Mouse (Mus musculus) lung, adult 2 months (tissue): ENCODE measurements around the gene Ttll5. TPM values are rescaled to one million over a fixed set of nuclear protein-coding genes. Genes with fewer than 3 reads are reported as not detected.

ENCODE experiments used
- DNase-seq: peaks from one replicate; pipeline ENCODE4 v3.0.0; 2022
- H3K4me1 ChIP-seq: fragments of 200-500 bp; 2 replicates; pipeline ENCODE4 v1.6.1; 2011; ENCODE audit warnings: low read length; ENCODE audit not compliant: control insufficient read depth, insufficient read depth
- H3K4me3 ChIP-seq: fragments of 200-500 bp; replicated peaks from 2 replicates; pipeline ENCODE3; 2011; ENCODE audit warnings: low read depth, mild to moderate bottlenecking, control low read depth, low read length; ENCODE audit errors: extremely low read depth
- CTCF ChIP-seq: fragments of 200-500 bp; IDR thresholded peaks from 2 replicates; pipeline ENCODE4 v1.5.1; 2011; ENCODE audit warnings: mild to moderate bottlenecking, low read length, control low read depth; ENCODE audit not compliant: insufficient read depth
- POLR2A ChIP-seq: fragments of 200-500 bp; IDR thresholded peaks from 2 replicates; pipeline ENCODE4 v1.6.1; 2011; ENCODE audit warnings: low read depth, mild to moderate bottlenecking, control low read depth, low read length, borderline replicate concordance; ENCODE audit errors: extremely low read depth
- WGBS: fragments of 180-500 bp; shearing (Covaris S2); methylation state at CpG from one replicate; pipeline ENCODE4 v1.1.7; 2018; 5-methylcytosine and 5-hydroxymethylcytosine counted together
- polyA plus RNA-seq: library from polyadenylated mRNA; depleted of rRNA; stranded (reverse); fragments of >200 nt; gene quantifications from 2 replicates; pipeline ENCODE4 v1.2.3, GENCODE M21; 2012

Gene Ttll5
- polyA plus RNA-seq, 1 experiment, result 11.7 TPM

DNA sequence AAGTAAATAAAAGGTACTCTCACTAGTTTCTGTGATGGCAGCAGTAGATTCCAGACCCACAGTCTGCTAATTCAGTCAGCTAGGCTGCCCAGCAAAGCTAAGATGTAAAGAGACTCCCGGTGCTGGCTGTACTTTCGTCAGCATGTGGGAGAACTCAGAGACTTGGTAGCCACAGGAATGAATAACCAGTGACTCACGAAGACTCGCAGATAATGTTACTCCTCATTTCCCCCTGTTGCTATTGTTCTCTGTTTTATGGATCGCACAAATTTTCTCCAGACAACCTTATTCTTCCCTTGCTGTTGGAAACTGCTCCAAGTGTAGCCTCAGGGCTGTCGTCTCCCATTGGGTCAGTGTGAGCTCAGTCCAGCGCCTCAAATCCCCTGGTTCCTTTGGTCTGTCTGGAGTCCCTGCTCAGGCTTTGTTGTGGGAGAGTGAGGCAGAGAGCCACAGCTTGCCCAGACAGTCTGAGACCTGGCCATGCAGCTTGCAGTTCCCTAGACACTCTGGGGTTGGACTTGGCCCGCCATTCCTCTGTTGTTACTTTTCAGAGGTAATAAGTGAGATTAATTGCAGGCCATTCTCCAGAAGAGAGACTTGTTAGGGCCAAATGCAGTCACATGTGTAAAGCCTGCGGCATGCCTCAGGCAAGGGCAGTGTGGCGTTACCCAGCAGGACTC lies 135.5 kb downstream of the Ttll5 start:
- DNase-seq, result peak; percentile 18
- Histone ChIP-seq H3K4me3 (no peak overlapping the region), H3K4me1 (peaks cover 16% of the 10 kb centered on the region)
- 73% methylated on average over 10 of the region's 10 CpGs for WGBS
- no peak for TF ChIP-seq CTCF
- no peak for TF ChIP-seq POLR2A

GRCm38 (mm10) chr12:85960699-85961098 lies 136.2 kb downstream of the Ttll5 start:
- TF ChIP-seq CTCF (no peak), POLR2A (no peak)

DNA sequence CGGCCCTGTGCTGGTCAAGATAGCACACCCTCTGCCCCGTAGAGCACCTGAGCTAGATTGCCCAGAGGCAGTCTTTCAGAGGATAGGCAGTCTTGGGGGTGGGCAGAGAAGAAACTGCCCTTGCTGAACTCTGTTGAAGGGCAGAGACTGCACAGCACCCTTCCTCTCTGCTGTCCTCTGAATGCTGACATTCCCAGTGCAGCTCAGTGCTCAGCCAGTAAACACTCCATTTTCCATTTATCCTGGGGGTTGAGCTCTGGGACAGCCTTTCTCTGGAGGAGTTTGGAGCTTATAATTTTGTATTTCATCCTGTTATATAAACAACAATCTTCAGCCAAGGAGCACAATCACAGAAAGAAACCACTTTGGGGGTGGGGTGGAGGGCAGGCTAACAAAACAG lies 138.7 kb downstream of the Ttll5 start:
- 58% methylated on average over 2 of the region's 2 CpGs for WGBS

More at GRCm38 (mm10) chr12:85960699-85961098, 136.2 kb downstream of the Ttll5 start:
- Histone ChIP-seq H3K4me1 (peaks cover 16% of the 10 kb centered on the region), H3K4me3 (no peak overlapping the region)
- no peak for DNase-seq
- WGBS, result 76% methylated on average over 4 of the region's 4 CpGs

DNA sequence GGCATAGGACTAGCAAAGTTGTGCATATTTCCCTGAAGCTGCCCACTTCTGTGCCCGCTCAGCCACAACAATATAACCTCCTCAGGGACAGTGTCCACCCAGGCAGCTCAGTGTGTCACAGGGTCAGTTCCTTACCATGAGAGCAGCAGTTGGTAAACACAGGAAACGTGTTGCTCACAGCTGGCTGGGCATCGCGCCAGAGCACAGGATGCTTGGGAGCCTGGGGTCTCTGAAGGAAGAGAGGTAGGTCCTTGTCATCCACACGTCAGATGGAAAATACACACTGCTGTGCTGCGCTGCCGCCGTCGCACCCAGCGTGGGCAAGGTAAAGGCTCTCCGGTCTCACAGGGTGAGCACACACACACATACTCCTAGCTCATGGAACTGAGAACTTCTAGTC lies 139.2 kb downstream of the Ttll5 start:
- WGBS, result 45% methylated on average over 11 of the region's 11 CpGs
- no peak overlapping the region for H3K4me3 ChIP-seq
- DNase-seq, result no peak
- peaks cover 11% of the 10 kb centered on the region for H3K4me1 ChIP-seq
- TF ChIP-seq CTCF (no peak), POLR2A (no peak)

More for the DNA sequence above, 138.7 kb downstream of the Ttll5 start:
- no peak for TF ChIP-seq CTCF
- no peak for TF ChIP-seq POLR2A
- Histone ChIP-seq H3K4me3 (no peak overlapping the region), H3K4me1 (peaks cover 14% of the 10 kb centered on the region)
- DNase-seq, result no peak

DNA sequence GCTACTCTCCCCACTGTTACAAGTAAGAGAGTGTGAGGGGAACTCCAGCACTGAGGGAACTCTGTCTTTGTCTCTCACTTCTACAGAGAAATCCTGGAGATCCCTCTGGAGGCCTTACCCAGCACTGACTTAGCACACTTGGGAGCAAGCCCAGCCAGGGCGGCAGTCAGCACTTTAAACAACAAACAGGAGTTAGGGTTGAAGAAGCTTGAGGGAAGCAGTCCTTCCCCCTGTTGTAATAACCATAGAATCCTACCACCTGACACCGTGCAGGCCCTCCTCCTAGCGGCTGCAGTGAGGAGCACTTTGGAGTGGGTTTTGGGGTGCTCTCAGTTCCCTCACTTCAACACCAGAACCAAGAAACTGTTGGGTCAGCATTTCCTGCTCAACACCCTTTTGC lies 140.0 kb downstream of the Ttll5 start:
- no peak for DNase-seq
- Histone ChIP-seq H3K4me1 (peaks cover 9% of the 10 kb centered on the region), H3K4me3 (no peak overlapping the region)
- 59% methylated on average over 3 of the region's 3 CpGs for WGBS
- TF ChIP-seq CTCF, result no peak

DNA sequence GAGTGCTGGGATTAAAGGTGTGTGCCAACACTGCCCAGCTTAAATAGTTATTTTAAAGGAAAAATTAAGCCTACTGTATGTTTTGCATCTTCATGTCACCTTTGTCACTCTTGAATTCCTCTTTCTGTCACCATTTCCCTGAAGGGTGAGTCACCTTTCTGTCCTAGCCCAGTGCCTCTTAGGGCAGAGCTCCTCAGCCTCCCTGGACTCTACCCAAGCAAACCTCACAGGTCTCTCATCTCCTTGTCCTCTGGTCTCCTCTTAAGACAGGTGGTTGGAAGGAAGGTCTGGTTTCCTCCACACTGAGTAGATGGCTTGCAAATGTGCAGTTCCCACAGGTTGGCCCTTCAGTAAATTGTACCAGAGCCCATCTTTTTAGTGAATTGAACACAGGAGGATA lies 143.4 kb downstream of the Ttll5 start:
- DNase-seq, result no peak
- TF ChIP-seq POLR2A, result no peak
- TF ChIP-seq CTCF, result no peak
- H3K4me3 ChIP-seq, result no peak overlapping the region
- H3K4me1 ChIP-seq, result peaks cover 16% of the 10 kb centered on the region

GRCm38 (mm10) chr12:85968409-85968808 lies 143.9 kb downstream of the Ttll5 start:
- H3K4me3 ChIP-seq, result no peak overlapping the region
- H3K4me1 ChIP-seq, result peaks cover 15% of the 10 kb centered on the region
- 81% methylated on average over 4 of the region's 4 CpGs for WGBS
- no peak for TF ChIP-seq CTCF
- no peak for TF ChIP-seq POLR2A
- DNase-seq, result no peak

DNA sequence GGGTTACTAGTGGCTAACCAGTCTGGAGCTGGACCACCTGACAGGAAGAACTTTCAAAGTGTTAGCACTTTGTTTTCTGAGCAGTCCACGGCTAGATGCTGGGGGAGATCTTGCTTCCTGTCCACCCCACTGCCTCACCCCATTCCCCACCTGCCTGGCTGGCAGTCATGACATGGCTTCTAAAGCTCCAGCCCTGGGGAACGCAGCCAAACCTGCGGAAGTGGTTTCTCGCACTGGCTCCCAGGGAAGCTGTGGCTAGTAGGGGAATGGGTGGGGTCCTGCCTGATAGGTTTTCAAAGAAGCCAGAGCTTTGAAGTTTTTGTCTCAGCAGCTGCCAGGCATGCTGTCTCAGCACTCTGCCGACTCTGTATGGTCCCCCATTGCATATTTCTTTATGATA lies 145.1 kb downstream of the Ttll5 start:
- TF ChIP-seq POLR2A (no peak), CTCF (no peak)
- DNase-seq, result no peak
- Histone ChIP-seq H3K4me3 (no peak overlapping the region), H3K4me1 (peaks cover 19% of the 10 kb centered on the region)
- WGBS, result 31% methylated on average over 5 of the region's 5 CpGs

DNA sequence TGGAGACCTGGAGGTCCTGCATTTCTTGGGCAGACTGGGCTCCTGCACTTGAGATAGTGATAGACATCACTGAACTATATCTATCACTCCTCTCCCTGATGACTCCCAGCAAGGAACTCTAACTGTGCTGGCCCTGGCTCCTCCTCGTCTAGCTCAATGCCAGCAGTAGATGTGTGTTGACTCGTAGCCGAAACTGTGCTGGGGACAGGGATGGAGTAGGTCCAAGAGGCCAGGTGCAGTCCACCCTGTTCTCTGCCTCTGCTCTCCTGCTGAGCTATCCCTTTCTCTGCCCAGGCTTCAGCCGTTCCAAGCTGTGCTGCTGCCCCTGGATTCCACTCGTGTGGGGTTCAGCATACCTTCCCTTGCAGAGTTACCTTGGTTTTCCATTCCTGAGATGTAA lies 145.7 kb downstream of the Ttll5 start:
- TF ChIP-seq POLR2A, result no peak
- TF ChIP-seq CTCF, result no peak
- Histone ChIP-seq H3K4me3 (no peak overlapping the region), H3K4me1 (peaks cover 19% of the 10 kb centered on the region)
- DNase-seq, result no peak
- WGBS, result 51% methylated on average over 5 of the region's 5 CpGs

GRCm38 (mm10) chr12:85970803-85971202 lies 146.3 kb downstream of the Ttll5 start:
- Histone ChIP-seq H3K4me1 (peaks cover 19% of the 10 kb centered on the region), H3K4me3 (no peak overlapping the region)
- TF ChIP-seq POLR2A, result no peak
- TF ChIP-seq CTCF, result no peak
- WGBS, result 66% methylated on average over 2 of the region's 2 CpGs
- no peak for DNase-seq
